Mouse (Mus musculus) urinary bladder, adult 18-20 months (tissue): Measurements from ENCODE around the gene Gm16485.

Source experiments
- DNase-seq, 2 experiments: peaks; one replicate each; pipeline ENCODE4 v3.0.0; 2022; ENCODE audit warnings: low spot score in 2 of 2, mixed read lengths in 2 of 2

Gm16485 gene

GRCm38 (mm10) chr9:8971491-8971890, at the start of gene Gm16485:
Gene Gm16485 (plus strand): TSS chr9:8971791.
- DNase-seq, result no peak

GRCm38 (mm10) chr9:8927561-8927960, 44.0 kb upstream of the Gm16485 start:
- no peak for DNase-seq

- no peak for DNase-seq
Observed at GRCm38 (mm10) chr9:8937753-8938152, 33.8 kb upstream of the Gm16485 start.

GRCm38 (mm10) chr9:8953306-8953705, 18.3 kb upstream of the Gm16485 start:
- DNase-seq, result no peak

- DNase-seq, result peak in 1 of 2 experiments; percentile 6
Observed at GRCm38 (mm10) chr9:8964512-8965133, 7.0 kb upstream of the Gm16485 start.

GRCm38 (mm10) chr9:8970240-8970639, 1.4 kb upstream of the Gm16485 start:
- DNase-seq, result peak; percentile 2 to 15

- DNase-seq, result no peak
Observed at GRCm38 (mm10) chr9:8977775-8978174, 6.2 kb downstream of the Gm16485 start.

- DNase-seq, result no peak
Observed at GRCm38 (mm10) chr9:8982315-8982714, 10.7 kb downstream of the Gm16485 start.

GRCm38 (mm10) chr9:8996494-8996893, 24.9 kb downstream of the Gm16485 start:
- DNase-seq, result no peak

GRCm38 (mm10) chr9:9001170-9001569, 29.6 kb downstream of the Gm16485 start:
- no peak for DNase-seq

GRCm38 (mm10) chr9:9015108-9015507, 43.5 kb downstream of the Gm16485 start:
- no peak for DNase-seq
